Mouse (Mus musculus): Measurements from ENCODE around the gene Nectin2.
A peak's percentile ranks its signal among the peaks of the same experiment; 100 is the strongest.

Gene Nectin2

GRCm38 (mm10) chr7:19686521-19686920 lies 63.8 kb downstream of the Nectin2 start:
- DNase-seq = no peak

GRCm38 (mm10) chr7:19685374-19685773 lies 64.9 kb downstream of the Nectin2 start:
- DNase-seq = peak; percentile 28 to 75

GRCm38 (mm10) chr7:19683771-19684201 lies 66.5 kb downstream of the Nectin2 start:
- DNase-seq = no peak

DNA sequence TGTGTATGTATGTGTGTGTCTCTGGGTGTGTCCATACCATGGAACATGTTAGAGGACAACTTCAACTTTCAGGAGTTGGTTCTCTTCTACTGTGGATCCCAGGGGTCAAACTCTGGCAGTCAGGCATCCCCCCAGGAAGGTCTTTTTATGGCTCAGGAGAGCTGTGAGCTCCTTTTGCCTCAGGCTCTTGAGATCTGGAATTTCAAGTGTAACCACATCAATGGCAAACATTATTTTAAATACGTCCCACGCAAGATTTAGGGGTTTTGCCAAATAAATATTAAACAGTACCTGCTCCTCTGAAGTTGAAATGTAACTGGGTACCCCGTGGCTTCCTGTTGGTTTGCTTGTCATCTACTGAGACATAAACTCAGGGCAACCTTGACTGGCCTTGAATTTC lies 67.3 kb downstream of the Nectin2 start:
- no peak for DNase-seq

DNA sequence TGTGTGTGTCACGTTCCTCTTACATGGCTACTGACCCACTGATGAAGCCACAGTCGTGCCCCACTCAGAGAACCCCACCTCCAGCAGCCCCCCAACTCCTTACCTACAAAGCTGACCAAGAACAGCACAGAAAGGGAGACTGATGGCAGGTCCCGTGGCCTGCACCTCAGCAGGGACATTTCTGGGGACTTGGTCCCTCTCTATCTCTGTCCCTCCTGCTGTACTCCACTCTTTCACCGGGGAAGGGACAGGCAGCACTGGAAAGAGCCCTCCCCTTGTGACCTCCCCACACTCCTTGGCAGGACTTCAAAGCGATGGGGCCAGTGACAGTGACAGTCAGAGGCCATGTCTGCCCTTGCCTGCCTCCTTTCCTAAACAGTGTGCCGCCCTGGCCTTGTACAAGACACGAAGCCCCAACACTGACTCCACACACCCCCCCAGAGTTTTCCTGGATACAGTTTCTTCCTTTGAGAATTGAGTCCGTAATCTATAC lies 69.0 kb downstream of the Nectin2 start, which contains the start of the genes Gm44805 and Apoc4:
Gene Gm44805 (minus strand): TSS at position 222 of the 493 bp plus-strand sequence.
Gene Apoc4 (minus strand): TSS at position 278 of the 493 bp plus-strand sequence.
- no peak for DNase-seq

GRCm38 (mm10) chr7:19680702-19681101 lies 69.6 kb downstream of the Nectin2 start:
- DNase-seq = no peak

DNA sequence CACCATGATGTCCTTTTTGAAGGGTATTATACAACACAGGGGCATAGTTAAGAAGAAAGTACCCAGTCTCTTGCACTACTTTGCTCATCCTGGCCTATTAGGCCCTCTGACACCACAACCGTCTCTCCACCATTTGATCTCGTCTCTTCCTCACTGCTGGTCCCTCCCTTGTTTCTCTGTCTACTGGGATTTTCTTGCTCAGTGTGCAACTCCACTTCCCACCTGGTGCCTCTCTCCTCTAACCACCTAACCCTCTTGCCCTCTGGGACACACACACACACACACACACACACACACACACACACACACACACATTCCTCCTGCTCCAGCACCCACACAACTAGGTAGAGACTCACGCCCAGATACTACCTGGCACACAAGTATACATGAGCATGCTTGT lies 71.4 kb downstream of the Nectin2 start:
- no peak for DNase-seq

DNA sequence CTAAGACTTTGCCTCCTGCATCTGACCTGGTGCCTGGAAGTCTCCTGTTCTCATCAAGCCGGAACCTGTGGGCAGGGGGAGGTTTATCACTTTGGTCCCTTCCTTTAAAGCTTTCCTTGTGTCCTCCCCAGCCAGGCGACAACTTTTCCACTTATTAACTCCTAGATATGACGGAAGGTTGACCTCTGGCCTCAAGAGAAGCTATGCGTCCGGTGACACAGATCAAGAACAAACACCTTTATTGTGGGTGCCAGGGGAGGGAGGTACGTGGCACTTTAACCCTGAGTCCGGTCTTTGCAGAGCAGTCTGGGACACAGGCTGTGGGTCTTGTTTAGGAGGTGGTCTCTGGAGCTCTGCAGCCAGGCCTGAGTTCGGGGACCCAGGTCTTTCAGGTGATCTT lies 72.4 kb downstream of the Nectin2 start, which contains the start of gene Apoc2:
Gene Apoc2 (minus strand): TSS at position 70 of the 400 bp plus-strand sequence.
- DNase-seq = peak in 1 of 2 experiments; percentile 58

DNA sequence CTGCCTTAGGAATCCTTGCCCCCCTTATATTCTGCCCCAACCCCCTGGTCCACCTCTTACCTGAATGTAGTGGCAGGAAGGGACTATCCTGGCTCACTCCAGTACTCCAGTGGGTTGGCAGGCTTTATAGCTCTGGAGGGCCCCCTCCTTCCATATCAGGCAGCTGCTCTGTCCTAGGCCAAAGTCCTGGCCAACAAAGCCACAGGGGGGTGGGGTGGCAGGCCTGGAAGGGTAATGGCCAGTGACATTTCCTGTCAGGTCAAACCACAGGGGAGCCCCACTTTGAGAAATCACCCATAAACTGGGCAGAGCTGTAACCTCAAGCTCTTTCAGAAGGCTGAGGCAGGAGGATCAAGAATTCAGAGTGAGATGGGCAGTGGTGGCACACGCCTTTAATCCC lies 73.6 kb downstream of the Nectin2 start:
- DNase-seq = no peak

- no peak for DNase-seq
Measured at GRCm38 (mm10) chr7:19675824-19676223, 74.5 kb downstream of the Nectin2 start.

- DNase-seq = peak in 1 of 2 experiments; percentile 25
Measured at GRCm38 (mm10) chr7:19673083-19673699, 77.1 kb downstream of the Nectin2 start.

DNA sequence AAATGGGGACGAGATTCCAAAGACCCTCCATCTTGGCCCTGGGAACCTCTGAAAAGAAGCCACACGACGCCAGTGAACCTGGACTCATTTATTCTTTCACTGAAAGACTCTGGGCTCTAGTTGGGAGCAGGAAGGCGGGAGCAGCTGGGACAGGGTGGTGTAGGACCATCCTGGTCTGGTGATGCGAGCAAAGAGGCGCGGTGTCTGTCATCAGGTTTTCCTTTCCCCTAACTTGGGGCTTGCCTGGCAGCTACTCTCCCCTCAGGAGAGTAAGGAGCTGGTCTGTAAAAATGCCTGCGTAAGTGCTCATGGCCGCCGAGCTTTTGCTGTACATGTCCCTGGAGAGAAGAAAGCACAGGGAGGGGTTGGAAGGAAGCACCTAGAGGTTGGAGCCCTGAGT lies 78.8 kb downstream of the Nectin2 start:
- DNase-seq = no peak

GRCm38 (mm10) chr7:19668947-19669721 lies 81.1 kb downstream of the Nectin2 start:
- DNase-seq = peak; percentile 95 to 98

DNA sequence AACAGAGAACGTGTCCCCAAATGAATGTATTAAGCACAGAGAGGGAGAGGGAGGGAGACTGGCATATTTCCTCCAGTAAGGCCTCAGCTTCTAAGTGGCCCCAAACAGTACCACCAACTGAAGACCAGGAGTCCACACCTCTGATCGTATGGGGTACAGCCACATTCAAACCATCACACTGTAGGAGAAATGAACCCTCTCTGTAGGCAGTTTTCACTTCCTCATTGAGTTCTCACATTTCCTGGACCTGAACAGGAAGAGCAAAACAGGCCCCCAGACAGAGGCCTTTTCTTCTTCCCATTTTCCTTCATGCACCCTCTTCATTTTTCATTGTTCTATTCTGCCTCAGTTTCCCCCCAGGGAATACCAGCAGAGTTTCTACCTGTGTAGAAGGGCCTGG lies 82.8 kb downstream of the Nectin2 start:
- no peak for DNase-seq

DNA sequence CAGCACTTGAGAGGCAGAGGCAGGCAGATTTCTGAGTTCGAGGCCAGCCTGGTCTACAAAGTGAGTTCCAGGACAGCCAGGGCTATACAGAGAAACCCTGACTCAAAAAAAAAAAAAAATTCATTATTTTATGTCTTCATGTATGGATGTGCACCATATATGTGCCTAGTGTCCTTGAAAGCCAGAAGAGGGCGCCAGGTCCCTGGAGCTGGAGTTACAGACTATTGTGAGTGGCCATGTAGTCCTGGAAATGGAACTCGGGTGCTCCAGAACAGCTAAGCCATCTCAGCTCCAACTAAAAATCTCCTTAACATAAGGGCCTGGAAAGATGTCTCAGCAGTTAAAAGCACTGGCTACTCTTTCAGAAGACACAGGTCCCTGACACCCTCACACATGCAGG lies 83.5 kb downstream of the Nectin2 start:
- DNase-seq = peak in 1 of 2 experiments; percentile 51
